Mouse (Mus musculus): ENCODE results near the gene Nupr1l.

Gene Nupr1l

GRCm38 (mm10) chr5:129918065-129918651 lies 9.8 kb downstream of the Nupr1l start:
- no peak for DNase-seq

- DNase-seq = peak; percentile 20 to 28
These were observed 10.4 kb downstream of the Nupr1l start for GRCm38 (mm10) chr5:129918752-129919151.

- DNase-seq = no peak
These were observed 11.0 kb downstream of the Nupr1l start for GRCm38 (mm10) chr5:129919320-129919719.

- no peak for DNase-seq
These were observed 13.6 kb downstream of the Nupr1l start for GRCm38 (mm10) chr5:129921972-129922371.

GRCm38 (mm10) chr5:129924820-129925452 lies 16.6 kb downstream of the Nupr1l start:
- DNase-seq = peak; percentile 58 to 74

GRCm38 (mm10) chr5:129925933-129926332 lies 17.6 kb downstream of the Nupr1l start:
- DNase-seq = peak; percentile 26 to 65

- DNase-seq = peak; percentile 80 to 83
These were observed 21.9 kb downstream of the Nupr1l start for GRCm38 (mm10) chr5:129929924-129930855.

- no peak for DNase-seq
These were observed 28.6 kb downstream of the Nupr1l start for GRCm38 (mm10) chr5:129936941-129937340.

GRCm38 (mm10) chr5:129940281-129940680 lies 31.9 kb downstream of the Nupr1l start:
- no peak for DNase-seq

- DNase-seq = no peak
These were observed 32.6 kb downstream of the Nupr1l start for GRCm38 (mm10) chr5:129940736-129941494.

- DNase-seq = peak; percentile 98 to 99
These were observed 33.2 kb downstream of the Nupr1l start, which contains the start of gene Vkorc1l1 for GRCm38 (mm10) chr5:129941495-129942045. TSS of gene Vkorc1l1 (plus strand) at chr5:129941970.

GRCm38 (mm10) chr5:129942073-129942939 lies 34.0 kb downstream of the Nupr1l start:
- DNase-seq = peak; percentile 12 to 53

GRCm38 (mm10) chr5:129943402-129943801 lies 35.1 kb downstream of the Nupr1l start:
- no peak for DNase-seq

GRCm38 (mm10) chr5:129947528-129948033 lies 39.2 kb downstream of the Nupr1l start:
- no peak for DNase-seq

GRCm38 (mm10) chr5:129952143-129952542 lies 43.8 kb downstream of the Nupr1l start:
- no peak for DNase-seq

- peak; percentile 8 to 54 for DNase-seq
These were observed 46.3 kb downstream of the Nupr1l start for GRCm38 (mm10) chr5:129954473-129955254.

GRCm38 (mm10) chr5:129955792-129956191 lies 47.5 kb downstream of the Nupr1l start:
- DNase-seq = no peak

- DNase-seq = no peak
These were observed 54.9 kb downstream of the Nupr1l start for GRCm38 (mm10) chr5:129963224-129963623.
